19 mouse cellular contexts compared by ENCODE assay signal in genomic region chr6:120194305-120194704, GRCm38 (mm10).
DNase-seq lines count a peak whose midpoint lies in the region; ATAC-seq and TF ChIP-seq lines count a peak whose summit lies in the region.
"Had no signal": no experiment of that assay in that cellular context is flagged by ENCODE, and none has a peak within 500 bp of the region (broad histone marks: within the 10 kb centered on the region; RNA-seq: fewer than 3 reads in every experiment).

No protein-coding gene starts in this region.

- no peak for TF ChIP-seq POLR2A in spleen, adult 2 months (IDR thresholded peaks at IDR 0.05; ENCODE audit: low read depth, low read length)
- no peak for TF ChIP-seq POLR2A in ES-Bruce4 (IDR thresholded peaks at IDR 0.05; ENCODE audit: insufficient read depth, low read length)

- no peak overlapping the region for H3K4me3 ChIP-seq in lung, embryonic 16.5 days (ENCODE audit: low read length)
- H3K4me3 ChIP-seq in spleen, adult 2 months (ENCODE audit: extremely low read depth, insufficient read depth, insufficient read length) = no peak overlapping the region
- no peak overlapping the region for H3K4me3 ChIP-seq in ES-Bruce4 (ENCODE audit: low read depth, low read length)
- H3K4me3 ChIP-seq: embryonic facial prominence, embryonic 15.5 days; forebrain, embryonic 15.5 days; heart, embryonic 12.5 days; limb, embryonic 12.5 days; liver, embryonic 12.5 days; lung, embryonic 15.5 days; midbrain, embryonic 12.5 days; myocyte had no signal

- no peak overlapping the region for H3K9ac ChIP-seq in lung, embryonic 16.5 days (ENCODE audit: low read length)
- H3K9ac ChIP-seq in ES-Bruce4 (ENCODE audit: low read depth, poor library complexity, severe bottlenecking) = peak overlapping the region; percentile 16; the same call in 1 of the 2 replicates
- H3K9ac ChIP-seq: embryonic facial prominence, embryonic 15.5 days; forebrain, embryonic 15.5 days; heart, embryonic 12.5 days; limb, embryonic 12.5 days; lung, embryonic 15.5 days; midbrain, embryonic 12.5 days had no signal

- H3K4me1 ChIP-seq in lung, embryonic 16.5 days (replicated peaks; ENCODE audit: control insufficient read depth, insufficient read depth, low read length) = peaks cover 13% of the 10 kb centered on the region
- H3K4me1 ChIP-seq in spleen, adult 2 months (ENCODE audit: control insufficient read depth, insufficient read depth, insufficient read length) = peaks cover 4% of the 10 kb centered on the region; the same call in 1 of the 2 replicates
- H3K4me1 ChIP-seq in ES-Bruce4 (ENCODE audit: control insufficient read depth, insufficient read depth, low read length) = peaks cover 9% of the 10 kb centered on the region

- DNase-seq in lung, postnatal 4 days = no peak
- DNase-seq in spleen, adult 2 months (ENCODE audit: low read depth in 1 of 2, low spot score in 2 of 2) = no peak
- DNase-seq in spleen, postnatal 36 days (ENCODE audit: low spot score in 2 of 2) = no peak
- peak; percentile 82 for DNase-seq in induced T-regulatory cell, adult 2 months (ENCODE audit: low read depth)
- no peak for DNase-seq in gastrocnemius, postnatal 10 days
- DNase-seq: adrenal gland, adult 8-10 months; cerebellum, adult 11-12 months had no signal

- no peak for TF ChIP-seq CTCF in spleen, adult 2 months (IDR thresholded peaks at IDR 0.05; ENCODE audit: extremely low read depth, insufficient read depth, insufficient read length, insufficient replicate concordance)
- no peak for TF ChIP-seq CTCF in ES-Bruce4 (IDR thresholded peaks at IDR 0.05; ENCODE audit: low read depth, low read length)

- no peak overlapping the region; the same call in 1 of the 2 replicates for H3K4me2 ChIP-seq in lung, embryonic 16.5 days (ENCODE audit: low read depth, low read length)
- H3K4me2 ChIP-seq: embryonic facial prominence, embryonic 15.5 days; forebrain, embryonic 15.5 days; heart, embryonic 12.5 days; limb, embryonic 12.5 days; liver, embryonic 12.5 days; lung, embryonic 15.5 days; midbrain, embryonic 12.5 days had no signal

- no peak for TF ChIP-seq EP300 in ES-Bruce4 (IDR thresholded peaks at IDR 0.05; ENCODE audit: insufficient read depth, low read depth, low read length)

- H3K27ac ChIP-seq in lung, embryonic 16.5 days (ENCODE audit: low read length) = peak overlapping the region; percentile 73
- H3K27ac ChIP-seq in spleen, adult 2 months (ENCODE audit: insufficient read depth, low read length) = peak overlapping the region; percentile 8; the same call in 1 of the 2 replicates
- H3K27ac ChIP-seq in ES-Bruce4 (ENCODE audit: insufficient read depth, low read length) = no peak overlapping the region
- H3K27ac ChIP-seq: embryonic facial prominence, embryonic 15.5 days; forebrain, embryonic 15.5 days; limb, embryonic 12.5 days; liver, embryonic 12.5 days; midbrain, embryonic 12.5 days had no signal

- whole genome bisulfite sequencing in lung, embryonic 16.5 days = 43% methylated on average over 10 of the region's 10 CpGs
- 84% methylated on average over 10 of the region's 10 CpGs for WGBS in spleen, adult 2 months

- no peaks in the 10 kb centered on the region for H3K36me3 ChIP-seq in lung, embryonic 16.5 days (ENCODE audit: control insufficient read depth, insufficient read depth, low read length)
- H3K36me3 ChIP-seq in spleen, adult 2 months (ENCODE audit: control insufficient read depth, insufficient read depth, low read length) = no peaks in the 10 kb centered on the region
- no peaks in the 10 kb centered on the region for H3K36me3 ChIP-seq in ES-Bruce4 (ENCODE audit: control insufficient read depth, insufficient read depth, low read length, poor library complexity, severe bottlenecking)
- H3K36me3 ChIP-seq: embryonic facial prominence, embryonic 15.5 days; forebrain, embryonic 15.5 days; G1E; heart, embryonic 12.5 days; limb, embryonic 12.5 days; liver, embryonic 12.5 days; lung, embryonic 15.5 days; midbrain, embryonic 12.5 days had no signal

- no peaks in the 10 kb centered on the region for H3K9me3 ChIP-seq in lung, embryonic 16.5 days (ENCODE audit: control insufficient read depth, low read length)
- no peaks in the 10 kb centered on the region for H3K9me3 ChIP-seq in ES-Bruce4 (replicated peaks; ENCODE audit: control insufficient read depth, insufficient read depth, low read length, poor library complexity, severe bottlenecking)
- H3K9me3 ChIP-seq: embryonic facial prominence, embryonic 15.5 days; forebrain, embryonic 15.5 days; G1E; heart, embryonic 12.5 days; limb, embryonic 12.5 days; liver, embryonic 12.5 days; lung, embryonic 15.5 days; midbrain, embryonic 12.5 days had no signal

- no peaks in the 10 kb centered on the region for H3K27me3 ChIP-seq in lung, embryonic 16.5 days (ENCODE audit: control insufficient read depth, insufficient read depth, low read depth, low read length)
- H3K27me3 ChIP-seq in spleen, adult 2 months (ENCODE audit: control insufficient read depth, insufficient read depth, low read length) = no peaks in the 10 kb centered on the region
- no peaks in the 10 kb centered on the region for H3K27me3 ChIP-seq in ES-Bruce4 (ENCODE audit: control insufficient read depth, insufficient read depth, low read length, poor library complexity, severe bottlenecking)
- H3K27me3 ChIP-seq: embryonic facial prominence, embryonic 15.5 days; forebrain, embryonic 15.5 days; heart, embryonic 12.5 days; lung, embryonic 15.5 days had no signal

- ATAC-seq in lung, embryonic 16.5 days (ENCODE audit: low read depth) = no peak
- ATAC-seq: activated CD4-positive, CD25-positive, alpha-beta regulatory T cell, adult 4 months; forebrain, embryonic 15.5 days; liver, embryonic 12.5 days had no signal
